ENCODE assay signal across 8 mouse cellular contexts in the genomic region with DNA sequence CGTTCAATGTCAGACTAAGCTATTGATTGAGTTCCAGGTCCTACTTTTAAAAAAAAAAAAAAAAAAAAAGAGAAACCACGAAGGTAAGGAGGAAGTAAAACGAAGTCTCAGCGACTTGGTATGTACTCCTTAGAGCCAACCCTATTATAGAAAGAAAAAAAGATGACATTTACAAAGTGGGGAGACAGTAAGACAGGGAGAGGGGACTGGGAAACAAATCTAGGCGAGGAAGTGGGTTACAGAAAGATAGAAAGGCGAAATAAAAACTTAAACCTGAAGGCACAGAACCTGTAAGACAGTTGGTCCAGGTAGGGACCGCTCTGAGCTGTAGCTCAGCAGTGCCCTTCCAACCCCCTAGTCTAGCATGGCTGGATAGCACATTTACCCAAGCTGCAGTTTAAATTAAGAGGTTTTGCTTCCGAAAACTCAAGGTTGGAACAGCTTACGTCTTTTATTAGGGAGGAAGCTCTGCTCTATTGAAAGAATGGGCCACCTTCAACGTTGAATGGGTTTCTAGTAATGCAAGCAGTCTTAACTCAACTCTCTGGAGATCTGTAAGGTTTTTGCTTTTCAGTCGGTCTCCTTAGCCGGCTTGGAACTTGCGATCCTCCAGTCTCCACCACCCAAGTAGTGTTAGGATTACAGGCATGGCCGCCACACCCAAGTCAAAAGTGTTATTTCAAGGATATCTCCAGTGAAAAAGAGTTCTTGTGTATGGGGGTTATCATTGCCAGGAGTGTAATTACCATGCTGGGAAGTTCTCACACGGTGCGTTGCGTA. TPM values are rescaled to one million over a fixed set of nuclear protein-coding genes. Genes with fewer than 3 reads are reported as not detected.
DNase-seq lines count a peak whose midpoint lies in the region; ATAC-seq and TF ChIP-seq lines count a peak whose summit lies in the region.

Zfp36 (minus strand) TSS at position 17 of the 780 bp plus-strand sequence.

- 45% methylated on average over 17 of the region's 17 CpGs for WGBS in lung, embryonic 15.5 days
- 42% methylated on average over 17 of the region's 17 CpGs for WGBS in heart, postnatal 0 days
- WGBS in liver, embryonic 14.5 days (ENCODE audit: insufficient replicate concordance), result 25% methylated on average over 17 of the region's 17 CpGs

- no peaks in the 10 kb centered on the region for H3K9me3 ChIP-seq in lung, embryonic 15.5 days
- H3K9me3 ChIP-seq in heart, postnatal 0 days (replicated peaks; ENCODE audit: control insufficient read depth, low read length), result no peaks in the 10 kb centered on the region
- no peaks in the 10 kb centered on the region for H3K9me3 ChIP-seq in liver, embryonic 14.5 days (ENCODE audit: control insufficient read depth, low read length)

- peaks cover 66% of the 10 kb centered on the region for H3K4me1 ChIP-seq in lung, embryonic 15.5 days
- H3K4me1 ChIP-seq in bone marrow macrophage, adult 2 months (ENCODE audit: control insufficient read depth, insufficient read depth, low read length), result peaks cover 36% of the 10 kb centered on the region
- H3K4me1 ChIP-seq in heart, postnatal 0 days (ENCODE audit: control insufficient read depth, insufficient read depth), result peaks cover 58% of the 10 kb centered on the region
- peaks cover 60 to 66% of the 10 kb centered on the region in 2 experiments for H3K4me1 ChIP-seq in liver, embryonic 14.5 days (replicated peaks; ENCODE audit: control insufficient read depth in 2 of 2, insufficient read depth in 2 of 2, low read length in 1 of 2)

- ATAC-seq in lung, embryonic 15.5 days (ENCODE audit: borderline replicate concordance, extremely low read depth, low FRiP score, low TSS enrichment), result no peak
- no peak for ATAC-seq in heart, postnatal 0 days (ENCODE audit: insufficient read depth, low read depth)
- no peak for ATAC-seq in liver, embryonic 14.5 days (ENCODE audit: insufficient read depth)

- H3K4me2 ChIP-seq in lung, embryonic 15.5 days, result peak within 1 kb of the TSS; percentile 83
- peak within 1 kb of the TSS; percentile 95 for H3K4me2 ChIP-seq in heart, postnatal 0 days (ENCODE audit: low read depth, low read length)
- peak within 1 kb of the TSS; percentile 97 for H3K4me2 ChIP-seq in liver, embryonic 14.5 days (ENCODE audit: low read depth)

- TF ChIP-seq EP300 in heart, postnatal 0 days (IDR thresholded peaks at IDR 0.05; ENCODE audit: low read depth), result no peak
- no peak for TF ChIP-seq EP300 in liver, embryonic 14.5 days (IDR thresholded peaks at IDR 0.05; ENCODE audit: low read depth)

- TF ChIP-seq POLR2A in bone marrow macrophage, adult 2 months (IDR thresholded peaks at IDR 0.05; ENCODE audit: borderline replicate concordance, low read depth, low read length), result no peak

- H3K36me3 ChIP-seq in lung, embryonic 15.5 days, result peaks cover 2% of the 10 kb centered on the region
- H3K36me3 ChIP-seq in heart, postnatal 0 days (replicated peaks; ENCODE audit: control insufficient read depth, insufficient read depth, low read length), result peaks cover 21% of the 10 kb centered on the region
- H3K36me3 ChIP-seq in liver, embryonic 14.5 days (replicated peaks; ENCODE audit: control insufficient read depth, insufficient read depth, low read depth), result no peaks in the 10 kb centered on the region

- peak within 1 kb of the TSS; percentile 68 for H3K4me3 ChIP-seq in lung, embryonic 15.5 days
- H3K4me3 ChIP-seq in bone marrow macrophage, adult 2 months (ENCODE audit: insufficient read depth, low read length), result peak within 1 kb of the TSS; percentile 93
- peak within 1 kb of the TSS; percentile 89 for H3K4me3 ChIP-seq in heart, postnatal 0 days (ENCODE audit: low read depth, low read length)
- peak within 1 kb of the TSS; percentile 65 to 73 for H3K4me3 ChIP-seq in liver, embryonic 14.5 days (ENCODE audit: insufficient read depth in 1 of 2, low read depth in 2 of 2, low read length in 2 of 2)

- no peak for TF ChIP-seq CTCF in bone marrow macrophage, adult 2 months (IDR thresholded peaks at IDR 0.05; ENCODE audit: low read depth, low read length)
- TF ChIP-seq CTCF in heart, postnatal 0 days (IDR thresholded peaks at IDR 0.05; ENCODE audit: low read depth), result no peak
- no peak for TF ChIP-seq CTCF in liver, embryonic 14.5 days (IDR thresholded peaks at IDR 0.05; ENCODE audit: low read depth)

- peak within 1 kb of the TSS; percentile 98 for H3K27ac ChIP-seq in lung, embryonic 15.5 days
- H3K27ac ChIP-seq in bone marrow macrophage, adult 2 months (ENCODE audit: insufficient read depth, low read depth, low read length), result peak within 1 kb of the TSS; percentile 99
- H3K27ac ChIP-seq in heart, postnatal 0 days (ENCODE audit: low read depth), result peak within 1 kb of the TSS; percentile 100
- H3K27ac ChIP-seq in liver, embryonic 14.5 days, result peak within 1 kb of the TSS; percentile 91

- H3K9ac ChIP-seq in lung, embryonic 15.5 days, result peak within 1 kb of the TSS; percentile 82
- H3K9ac ChIP-seq in heart, postnatal 0 days (replicated peaks; ENCODE audit: low read depth, low read length), result peak within 1 kb of the TSS; percentile 95
- peak within 1 kb of the TSS; percentile 81 for H3K9ac ChIP-seq in liver, embryonic 14.5 days (replicated peaks)

- H3K27me3 ChIP-seq in lung, embryonic 15.5 days, result no peaks in the 10 kb centered on the region
- H3K27me3 ChIP-seq in heart, postnatal 0 days (ENCODE audit: control insufficient read depth, insufficient read depth, low read length), result no peaks in the 10 kb centered on the region
- no peaks in the 10 kb centered on the region for H3K27me3 ChIP-seq in liver, embryonic 14.5 days (ENCODE audit: control insufficient read depth, insufficient read depth, low read length)

- DNase-seq in lung, adult 18-20 months, result no peak
- DNase-seq in heart, postnatal 0 days (ENCODE audit: low spot score), result no peak
- no peak for DNase-seq in liver, embryonic 14.5 days (ENCODE audit: low read depth in 3 of 3, low spot score in 3 of 3)
- no peak for DNase-seq in cerebellum, postnatal 14 days
- DNase-seq in spleen, adult 12 weeks (ENCODE audit: low spot score), result no peak
- no peak for DNase-seq in frontal cortex, postnatal 14 days (ENCODE audit: low spot score in 2 of 2)

RNA-seq across cellular contexts. Expression of gene Zfp36, which starts in this region (rescaled TPM):
- 16.4 and 17.9 TPM in 2 replicates for polyA plus RNA-seq in lung, embryonic 15.5 days (2015; fragmentation: Nextera tagmentation; extraction: Ambion mirVana)
- polyA plus RNA-seq in bone marrow macrophage, adult 2 months (2012; ENCODE audit: insufficient read depth, insufficient read length, missing spikeins), result 110 and 119 TPM in 2 replicates
- total RNA-seq in heart, postnatal 0 days (2014; rRNA removed; ENCODE audit: low replicate concordance), result 10.8 and 19.2 TPM in 2 replicates
- 12.5 and 13.6 TPM in 2 replicates for polyA plus RNA-seq in heart, postnatal 0 days (2015; fragmentation: Nextera tagmentation; extraction: Ambion mirVana)
- 3.9 and 5.1 TPM in 2 replicates for polyA plus RNA-seq in liver, embryonic 14.5 days (2012; rRNA removed)
- 4.6 and 5.0 TPM in 2 replicates for polyA plus RNA-seq in liver, embryonic 14.5 days (2014; fragmentation: Nextera tagmentation; extraction: Ambion mirVana)
